Mouse (Mus musculus): ENCODE results near the gene Plekhm3. TPM values are rescaled to one million over a fixed set of nuclear protein-coding genes. Genes with fewer than 3 reads are reported as not detected.
A peak's percentile ranks its signal among the peaks of the same experiment; 100 is the strongest.

Gene Plekhm3
- polyA plus RNA-seq, 1 experiment from 2014 or later = 4.8 TPM

DNA sequence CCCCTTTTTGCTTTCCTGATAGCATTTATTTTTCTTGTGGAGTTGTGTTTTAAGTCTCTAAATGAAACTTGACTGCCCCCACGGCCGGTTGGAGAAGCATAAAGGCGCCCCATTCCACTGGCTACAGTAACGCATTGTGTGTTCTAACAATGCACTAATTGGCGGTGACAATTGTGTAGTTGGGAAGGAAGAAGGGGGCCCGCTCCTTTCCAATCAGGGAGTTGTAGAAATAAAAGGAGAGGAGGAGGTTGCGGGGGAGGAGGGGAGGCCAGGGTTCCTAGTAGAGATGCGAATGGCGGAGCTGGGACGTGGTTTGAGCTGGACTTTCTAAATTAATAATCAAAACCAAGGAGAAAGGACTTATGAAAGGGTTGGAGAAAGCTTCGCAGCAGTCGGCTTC, 176.8 kb downstream of the Plekhm3 start:
- peaks cover 11% of the 10 kb centered on the region for H3K4me1 ChIP-seq (ENCODE audit: control insufficient read depth, insufficient read depth, low read length)
- H3K27ac ChIP-seq (ENCODE audit: low read depth, low read length) = no peak overlapping the region
- no peaks in the 10 kb centered on the region for H3K36me3 ChIP-seq (ENCODE audit: control insufficient read depth, insufficient read depth, low read length)
- H3K4me3 ChIP-seq (ENCODE audit: low read depth, low read length) = 0 out of 2 replicates have a peak overlapping the region, but pooled peaks have one; percentile 8
- 2% methylated on average over 12 of the region's 12 CpGs for WGBS
- no peak overlapping the region for H3K9ac ChIP-seq (ENCODE audit: low read length)
- peak overlapping the region; percentile 34 for H3K4me2 ChIP-seq (ENCODE audit: low read length)
- ATAC-seq (peak; percentile 81), DNase-seq (ENCODE audit: low spot score) (peak; percentile 79)
- peaks cover 27% of the 10 kb centered on the region for H3K27me3 ChIP-seq (replicated peaks; ENCODE audit: control insufficient read depth, insufficient read depth, low read length)
- no peaks in the 10 kb centered on the region; the same call in 1 of the 2 replicates for H3K9me3 ChIP-seq (replicated peaks; ENCODE audit: control insufficient read depth, low read length)

DNA sequence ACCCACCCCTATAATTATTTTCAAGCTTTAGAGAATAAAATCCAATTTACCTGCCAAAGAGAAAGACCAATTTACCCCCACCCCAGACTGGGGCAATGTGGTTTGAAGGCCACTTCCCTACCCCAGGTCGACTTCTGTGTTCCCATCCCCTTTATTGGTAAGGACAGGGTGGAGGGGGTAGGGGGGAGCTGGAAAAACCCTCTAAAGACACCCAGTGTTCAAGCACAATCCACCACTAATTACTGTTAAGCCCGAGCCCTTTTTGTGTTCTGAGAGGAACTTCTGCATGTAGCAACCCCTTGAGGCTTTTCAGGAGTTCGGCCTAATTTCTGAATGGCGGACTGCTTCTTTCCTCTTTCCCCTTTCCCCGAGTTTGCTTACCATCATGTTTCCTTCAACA, 177.2 kb downstream of the Plekhm3 start:
- Histone ChIP-seq H3K36me3 (ENCODE audit: control insufficient read depth, insufficient read depth, low read length) (no peaks in the 10 kb centered on the region), H3K4me2 (ENCODE audit: low read length) (peak overlapping the region; percentile 34), H3K4me1 (ENCODE audit: control insufficient read depth, insufficient read depth, low read length) (peaks cover 11% of the 10 kb centered on the region), H3K27me3 (replicated peaks; ENCODE audit: control insufficient read depth, insufficient read depth, low read length) (peaks cover 27% of the 10 kb centered on the region), H3K9me3 (replicated peaks; ENCODE audit: control insufficient read depth, low read length) (no peaks in the 10 kb centered on the region), H3K9ac (ENCODE audit: low read length) (no peak overlapping the region), H3K4me3 (ENCODE audit: low read depth, low read length) (0 out of 2 replicates have a peak overlapping the region, but pooled peaks have one; percentile 8), H3K27ac (ENCODE audit: low read depth, low read length) (no peak overlapping the region)
- ATAC-seq (peak; percentile 68), DNase-seq (ENCODE audit: low spot score) (peak; percentile 64)
- 5% methylated on average over 5 of the region's 5 CpGs for WGBS

DNA sequence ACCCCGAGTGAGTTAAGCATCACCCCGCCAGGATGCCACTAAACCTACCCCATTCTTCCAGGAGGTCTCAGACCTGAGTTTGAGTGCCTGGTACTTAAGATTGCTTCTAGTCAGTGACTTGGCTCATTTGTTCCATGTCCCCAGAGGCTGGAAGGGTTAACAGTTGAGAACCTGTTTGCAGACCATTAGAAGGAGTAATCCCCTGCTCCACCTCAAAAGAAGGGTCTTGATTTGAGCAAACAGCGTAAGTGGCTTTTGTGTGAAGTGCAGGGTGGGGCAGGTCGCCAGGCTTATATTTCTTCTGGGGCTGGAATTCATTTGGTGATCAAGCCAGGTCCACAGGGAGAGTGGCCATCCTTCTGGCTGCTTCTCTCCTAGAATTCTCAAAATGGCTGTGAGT, 183.3 kb downstream of the Plekhm3 start:
- no peak for DNase-seq (ENCODE audit: low spot score)
- Histone ChIP-seq H3K4me2 (ENCODE audit: low read length) (no peak overlapping the region), H3K4me3 (ENCODE audit: low read depth, low read length) (no peak overlapping the region), H3K36me3 (ENCODE audit: control insufficient read depth, insufficient read depth, low read length) (no peaks in the 10 kb centered on the region), H3K9ac (ENCODE audit: low read length) (no peak overlapping the region), H3K27ac (ENCODE audit: low read depth, low read length) (no peak overlapping the region), H3K27me3 (replicated peaks; ENCODE audit: control insufficient read depth, insufficient read depth, low read length) (peaks cover 9% of the 10 kb centered on the region), H3K9me3 (replicated peaks; ENCODE audit: control insufficient read depth, low read length) (no peaks in the 10 kb centered on the region), H3K4me1 (ENCODE audit: control insufficient read depth, insufficient read depth, low read length) (no peaks in the 10 kb centered on the region)
- no peak for ATAC-seq
- 72% methylated on average over 4 of the region's 4 CpGs for WGBS

DNA sequence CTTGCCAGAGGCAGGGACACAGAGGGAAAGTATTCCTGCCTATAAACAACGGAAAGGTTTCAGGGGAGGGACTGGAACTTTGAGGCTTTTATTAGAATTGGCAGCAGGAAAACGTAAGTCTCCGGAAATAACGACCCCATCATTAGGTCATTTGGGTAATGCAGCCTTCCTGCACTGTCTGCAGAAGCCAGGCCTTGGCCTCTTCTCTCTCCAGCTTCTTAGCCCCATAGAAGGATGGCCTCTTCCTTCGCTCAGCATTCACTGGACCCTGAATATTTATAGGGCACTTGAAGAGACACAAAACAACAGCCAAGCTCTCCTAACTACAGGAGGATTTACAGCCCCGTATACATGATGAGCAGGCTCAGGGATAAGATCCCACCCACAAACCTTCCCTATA, 186.5 kb downstream of the Plekhm3 start:
- no peaks in the 10 kb centered on the region for H3K4me1 ChIP-seq (ENCODE audit: control insufficient read depth, insufficient read depth, low read length)
- H3K4me3 ChIP-seq (ENCODE audit: low read depth, low read length) = no peak overlapping the region
- 45% methylated on average over 6 of the region's 6 CpGs for WGBS
- no peak overlapping the region for H3K4me2 ChIP-seq (ENCODE audit: low read length)
- no peaks in the 10 kb centered on the region for H3K36me3 ChIP-seq (ENCODE audit: control insufficient read depth, insufficient read depth, low read length)
- DNase-seq (ENCODE audit: low spot score) (no peak), ATAC-seq (no peak)
- no peak overlapping the region for H3K9ac ChIP-seq (ENCODE audit: low read length)
- H3K9me3 ChIP-seq (replicated peaks; ENCODE audit: control insufficient read depth, low read length) = no peaks in the 10 kb centered on the region
- H3K27ac ChIP-seq (ENCODE audit: low read depth, low read length) = no peak overlapping the region
- no peaks in the 10 kb centered on the region for H3K27me3 ChIP-seq (replicated peaks; ENCODE audit: control insufficient read depth, insufficient read depth, low read length)

DNA sequence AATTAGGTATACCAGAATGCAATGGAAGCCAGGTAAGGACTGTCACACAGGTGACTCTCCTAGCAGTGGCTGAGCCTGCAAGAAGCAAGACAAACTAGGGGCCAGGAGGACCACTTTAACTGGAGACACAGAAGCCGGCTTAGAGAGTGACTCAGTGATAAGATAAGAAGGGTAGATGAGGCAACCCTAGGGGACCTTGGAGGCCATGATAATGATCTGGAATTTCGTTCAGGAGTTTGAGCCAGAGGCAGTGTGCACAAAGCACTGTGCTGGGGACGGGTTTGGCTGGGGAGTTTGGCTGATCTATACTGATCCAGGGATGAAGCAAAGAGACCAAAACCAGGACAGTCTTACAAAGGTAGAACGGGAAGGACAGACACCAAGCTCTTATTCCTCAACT, 195.0 kb downstream of the Plekhm3 start:
- DNase-seq (ENCODE audit: low spot score) (no peak), ATAC-seq (no peak)
- 83% methylated on average over 4 of the region's 4 CpGs for WGBS
- Histone ChIP-seq H3K9me3 (replicated peaks; ENCODE audit: control insufficient read depth, low read length) (no peaks in the 10 kb centered on the region), H3K4me3 (ENCODE audit: low read depth, low read length) (no peak overlapping the region), H3K27ac (ENCODE audit: low read depth, low read length) (no peak overlapping the region), H3K27me3 (replicated peaks; ENCODE audit: control insufficient read depth, insufficient read depth, low read length) (no peaks in the 10 kb centered on the region), H3K4me1 (ENCODE audit: control insufficient read depth, insufficient read depth, low read length) (no peaks in the 10 kb centered on the region), H3K9ac (ENCODE audit: low read length) (no peak overlapping the region), H3K4me2 (ENCODE audit: low read length) (no peak overlapping the region), H3K36me3 (ENCODE audit: control insufficient read depth, insufficient read depth, low read length) (no peaks in the 10 kb centered on the region)

DNA sequence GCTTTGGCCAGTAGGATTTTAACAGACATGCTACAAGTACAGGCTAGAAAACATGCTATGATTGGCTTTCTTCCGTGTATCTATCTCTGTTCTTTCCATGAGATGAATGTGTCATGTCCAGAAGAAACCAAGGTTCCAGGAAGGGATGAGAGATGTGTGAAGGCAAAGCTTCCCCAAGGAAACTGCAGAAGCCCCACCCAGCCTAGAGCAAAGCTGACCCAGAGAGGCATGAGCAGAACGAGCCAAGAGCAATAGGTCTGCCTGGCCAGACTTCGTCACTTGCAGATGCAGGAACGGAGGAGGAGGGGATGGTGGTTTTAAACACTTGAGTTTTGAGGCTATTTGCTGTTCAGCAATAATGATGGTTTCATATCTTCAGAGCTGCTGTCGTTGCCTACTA, 198.9 kb downstream of the Plekhm3 start:
- Histone ChIP-seq H3K4me2 (ENCODE audit: low read length) (no peak overlapping the region), H3K9ac (ENCODE audit: low read length) (no peak overlapping the region), H3K4me1 (ENCODE audit: control insufficient read depth, insufficient read depth, low read length) (no peaks in the 10 kb centered on the region), H3K36me3 (ENCODE audit: control insufficient read depth, insufficient read depth, low read length) (no peaks in the 10 kb centered on the region), H3K9me3 (replicated peaks; ENCODE audit: control insufficient read depth, low read length) (no peaks in the 10 kb centered on the region), H3K27ac (ENCODE audit: low read depth, low read length) (no peak overlapping the region), H3K4me3 (ENCODE audit: low read depth, low read length) (no peak overlapping the region), H3K27me3 (replicated peaks; ENCODE audit: control insufficient read depth, insufficient read depth, low read length) (no peaks in the 10 kb centered on the region)
- ATAC-seq (no peak), DNase-seq (ENCODE audit: low spot score) (no peak)
- 87% methylated on average over 5 of the region's 5 CpGs for WGBS

DNA sequence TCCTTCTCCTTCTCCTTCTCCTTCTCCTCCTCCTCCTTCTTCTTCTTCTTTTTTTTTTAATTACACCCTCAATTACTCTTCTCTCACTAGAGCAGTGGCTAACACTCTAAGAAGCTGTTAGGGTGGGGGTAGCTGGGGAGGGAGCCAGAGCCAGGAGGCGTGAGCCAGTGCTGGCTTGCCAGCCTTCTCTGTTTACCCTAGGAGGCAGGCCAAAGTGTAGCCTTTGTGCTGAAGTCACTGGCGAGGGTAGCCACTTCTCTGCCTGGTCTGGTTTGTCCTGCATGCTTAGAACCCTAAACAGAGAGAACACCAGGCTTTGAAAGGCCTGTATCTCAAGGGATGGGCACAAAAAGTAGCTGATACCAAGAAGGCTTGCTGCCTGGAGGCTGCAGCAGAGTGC, 199.4 kb downstream of the Plekhm3 start:
- DNase-seq (ENCODE audit: low spot score) (no peak), ATAC-seq (no peak)
- 13% methylated on average over 2 of the region's 2 CpGs for WGBS
- H3K36me3 ChIP-seq (ENCODE audit: control insufficient read depth, insufficient read depth, low read length) = no peaks in the 10 kb centered on the region
- H3K4me1 ChIP-seq (ENCODE audit: control insufficient read depth, insufficient read depth, low read length) = no peaks in the 10 kb centered on the region
- H3K4me3 ChIP-seq (ENCODE audit: low read depth, low read length) = no peak overlapping the region
- H3K4me2 ChIP-seq (ENCODE audit: low read length) = no peak overlapping the region
- no peaks in the 10 kb centered on the region for H3K9me3 ChIP-seq (replicated peaks; ENCODE audit: control insufficient read depth, low read length)
- no peaks in the 10 kb centered on the region for H3K27me3 ChIP-seq (replicated peaks; ENCODE audit: control insufficient read depth, insufficient read depth, low read length)
- H3K9ac ChIP-seq (ENCODE audit: low read length) = no peak overlapping the region
- H3K27ac ChIP-seq (ENCODE audit: low read depth, low read length) = no peak overlapping the region

DNA sequence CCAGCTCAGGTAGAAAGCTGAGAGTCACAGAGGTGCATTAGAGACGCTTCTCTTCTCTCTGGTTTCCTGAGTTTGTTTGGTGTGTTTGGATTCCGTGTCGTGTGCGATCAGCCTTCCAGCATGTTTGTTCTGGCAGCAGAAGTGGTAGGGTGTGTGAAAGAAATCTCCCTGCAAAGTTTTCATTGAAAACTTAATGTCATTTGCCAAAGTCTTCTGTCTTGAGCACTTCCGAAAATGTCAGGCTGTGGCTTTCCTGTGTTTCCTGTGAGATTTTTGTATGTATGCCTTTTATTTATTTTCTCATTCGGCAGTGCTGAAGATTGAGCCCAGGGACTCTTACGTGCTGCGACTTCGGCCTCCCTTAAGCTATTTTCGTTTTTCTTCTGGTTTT, 200.0 kb downstream of the Plekhm3 start:
- Histone ChIP-seq H3K27ac (ENCODE audit: low read depth, low read length) (no peak overlapping the region), H3K4me3 (ENCODE audit: low read depth, low read length) (no peak overlapping the region), H3K4me1 (ENCODE audit: control insufficient read depth, insufficient read depth, low read length) (no peaks in the 10 kb centered on the region), H3K27me3 (replicated peaks; ENCODE audit: control insufficient read depth, insufficient read depth, low read length) (no peaks in the 10 kb centered on the region), H3K9ac (ENCODE audit: low read length) (no peak overlapping the region), H3K4me2 (ENCODE audit: low read length) (no peak overlapping the region), H3K36me3 (ENCODE audit: control insufficient read depth, insufficient read depth, low read length) (no peaks in the 10 kb centered on the region), H3K9me3 (replicated peaks; ENCODE audit: control insufficient read depth, low read length) (no peaks in the 10 kb centered on the region)
- no peak for DNase-seq (ENCODE audit: low spot score)
- ATAC-seq = no peak
- 82% methylated on average over 10 of the region's 10 CpGs for WGBS

DNA sequence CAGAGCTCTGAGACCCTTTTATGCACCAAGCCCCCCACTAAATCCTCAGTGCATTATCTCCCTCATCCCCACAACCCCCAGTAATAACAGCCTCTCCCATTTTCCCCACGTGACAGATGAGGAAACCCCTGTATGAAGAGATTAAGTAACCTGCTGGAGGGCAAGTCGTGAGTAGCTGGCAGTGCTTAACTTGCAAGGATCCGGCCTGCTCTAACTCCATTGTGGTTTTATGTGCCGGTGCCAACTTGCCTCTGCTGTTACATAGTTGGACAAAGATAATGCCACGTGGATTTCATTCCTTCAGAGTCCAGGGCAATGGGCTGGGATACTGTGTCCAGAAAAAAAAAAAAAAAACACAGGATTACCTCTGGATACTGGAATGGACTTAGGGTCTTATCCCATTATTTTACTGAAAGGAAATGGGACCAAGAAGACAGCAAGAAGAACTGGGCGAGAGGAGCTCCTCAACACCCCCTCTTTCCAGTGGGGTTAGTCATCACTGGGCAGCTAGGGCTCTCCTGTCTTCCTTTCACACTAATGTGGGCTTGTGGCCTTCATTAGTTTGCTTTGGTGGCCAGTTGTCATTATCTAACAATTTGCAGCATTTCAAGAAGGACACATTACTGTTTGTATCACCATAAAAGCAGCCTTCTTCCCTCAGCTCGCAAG, 200.5 kb downstream of the Plekhm3 start:
- no peak overlapping the region for H3K4me2 ChIP-seq (ENCODE audit: low read length)
- H3K9me3 ChIP-seq (replicated peaks; ENCODE audit: control insufficient read depth, low read length) = no peaks in the 10 kb centered on the region
- H3K9ac ChIP-seq (ENCODE audit: low read length) = no peak overlapping the region

More for the DNA sequence above, 200.5 kb downstream of the Plekhm3 start:
- Histone ChIP-seq H3K27ac (ENCODE audit: low read depth, low read length) (no peak overlapping the region), H3K27me3 (replicated peaks; ENCODE audit: control insufficient read depth, insufficient read depth, low read length) (no peaks in the 10 kb centered on the region), H3K36me3 (ENCODE audit: control insufficient read depth, insufficient read depth, low read length) (no peaks in the 10 kb centered on the region), H3K4me3 (ENCODE audit: low read depth, low read length) (no peak overlapping the region), H3K4me1 (ENCODE audit: control insufficient read depth, insufficient read depth, low read length) (no peaks in the 10 kb centered on the region)
- ATAC-seq = no peak
- DNase-seq (ENCODE audit: low spot score) = no peak
- WGBS = 64% methylated on average over 7 of the region's 7 CpGs
